Mouse (Mus musculus) right cerebral cortex, adult 18-20 months (tissue): ENCODE measurements around the gene Gab2.

Source experiments
- DNase-seq: peaks from one replicate; pipeline ENCODE4 v3.0.0; 2022; ENCODE audit warnings: mixed read lengths

The Gab2 gene

GRCm38 (mm10) chr7:97081242-97081958 lies at the start of gene Gab2:
Gene Gab2 (plus strand): TSS chr7:97081586.
- DNase-seq = peak; percentile 61

GRCm38 (mm10) chr7:97032412-97032811 lies 49.0 kb upstream of the Gab2 start:
- peak; percentile 8 for DNase-seq

GRCm38 (mm10) chr7:97039641-97040040 lies 41.7 kb upstream of the Gab2 start:
- no peak for DNase-seq

- DNase-seq = no peak
These were observed 39.4 kb upstream of the Gab2 start for GRCm38 (mm10) chr7:97041868-97042449.

- DNase-seq = no peak
These were observed 38.4 kb upstream of the Gab2 start for GRCm38 (mm10) chr7:97042981-97043380.

- no peak for DNase-seq
These were observed 20.4 kb upstream of the Gab2 start for GRCm38 (mm10) chr7:97060966-97061365.

GRCm38 (mm10) chr7:97071512-97071911 lies 9.9 kb upstream of the Gab2 start:
- no peak for DNase-seq

- DNase-seq = no peak
These were observed 9.3 kb upstream of the Gab2 start for GRCm38 (mm10) chr7:97072061-97072460.

GRCm38 (mm10) chr7:97074974-97075373 lies 6.4 kb upstream of the Gab2 start:
- DNase-seq = no peak

- DNase-seq = no peak
These were observed 4.4 kb upstream of the Gab2 start for GRCm38 (mm10) chr7:97076977-97077376.

- no peak for DNase-seq
These were observed 2.7 kb upstream of the Gab2 start for GRCm38 (mm10) chr7:97078685-97079084.

GRCm38 (mm10) chr7:97079145-97079544 lies 2.2 kb upstream of the Gab2 start:
- peak; percentile 31 for DNase-seq

- no peak for DNase-seq
These were observed 1.6 kb upstream of the Gab2 start for GRCm38 (mm10) chr7:97079651-97080365.

GRCm38 (mm10) chr7:97080621-97081241 lies 655 bp upstream of the Gab2 start:
- DNase-seq = no peak

GRCm38 (mm10) chr7:97081959-97082218 lies 503 bp downstream of the Gab2 start:
- DNase-seq = no peak

- DNase-seq = peak; percentile 29
These were observed 1.1 kb downstream of the Gab2 start for GRCm38 (mm10) chr7:97082219-97083101.

- no peak for DNase-seq
These were observed 2.2 kb downstream of the Gab2 start for GRCm38 (mm10) chr7:97083579-97083978.

- no peak for DNase-seq
These were observed 2.8 kb downstream of the Gab2 start for GRCm38 (mm10) chr7:97084181-97084580.

GRCm38 (mm10) chr7:97085291-97085690 lies 3.9 kb downstream of the Gab2 start:
- no peak for DNase-seq

GRCm38 (mm10) chr7:97094241-97094640 lies 12.9 kb downstream of the Gab2 start:
- no peak for DNase-seq

- no peak for DNase-seq
These were observed 26.7 kb downstream of the Gab2 start for GRCm38 (mm10) chr7:97108119-97108518.

GRCm38 (mm10) chr7:97128949-97129348 lies 47.6 kb downstream of the Gab2 start:
- DNase-seq = no peak

GRCm38 (mm10) chr7:97136453-97136852 lies 55.1 kb downstream of the Gab2 start:
- DNase-seq = no peak
